Mouse (Mus musculus) stomach, postnatal 0 days (tissue): ENCODE measurements around the gene Myh2. TPM values are rescaled to one million over a fixed set of nuclear protein-coding genes. Genes with fewer than 3 reads are reported as not detected.

Source experiments
- ATAC-seq: fragments of 200-750 bp; cut with Nextera tagmentation; 2 replicates; pipeline ENCODE4 v1.8.0; 2017; ENCODE audit not compliant: low FRiP score, low TSS enrichment
- DNase-seq: peaks from one replicate; pipeline ENCODE4 v3.0.0-alpha.2; 2016; ENCODE audit warnings: low spot score
- H3K27ac ChIP-seq: fragments of 300-500 bp; sonication (generic); replicated peaks from 2 replicates; pipeline ENCODE4 v1.5.1; 2014; ENCODE audit warnings: mild to moderate bottlenecking, control low read depth
- H3K27me3 ChIP-seq: fragments of 300-500 bp; sonication (generic); 2 replicates; pipeline ENCODE4 v1.6.1; 2014; ENCODE audit warnings: low read length; ENCODE audit not compliant: control insufficient read depth, insufficient read depth
- H3K36me3 ChIP-seq: fragments of 300-500 bp; sonication (generic); 2 replicates; pipeline ENCODE4 v1.6.1; 2014; ENCODE audit warnings: low read length, mixed read lengths; ENCODE audit not compliant: control insufficient read depth, insufficient read depth
- H3K4me1 ChIP-seq: fragments of 300-500 bp; sonication (generic); replicated peaks from 2 replicates; pipeline ENCODE4 v1.6.1; 2014; ENCODE audit warnings: antibody characterized with exemption; ENCODE audit not compliant: control insufficient read depth, insufficient read depth
- H3K4me2 ChIP-seq: fragments of 300-500 bp; sonication (generic); replicated peaks from 2 replicates; pipeline ENCODE4 v1.6.1; 2014; ENCODE audit warnings: low read depth, mild to moderate bottlenecking, control low read depth, moderate library complexity
- H3K4me3 ChIP-seq: fragments of 300-500 bp; sonication (generic); 2 replicates; pipeline ENCODE4 v1.5.1; 2014; ENCODE audit warnings: low read depth, low read length, control low read depth
- H3K9ac ChIP-seq: fragments of 300-500 bp; sonication (generic); 2 replicates; pipeline ENCODE4 v1.6.1; 2014; ENCODE audit warnings: mild to moderate bottlenecking, low read length, control low read depth, mixed read lengths
- H3K9me3 ChIP-seq: fragments of 300-500 bp; sonication (generic); 2 replicates; pipeline ENCODE4 v1.6.1; 2016; ENCODE audit warnings: low read length; ENCODE audit not compliant: control insufficient read depth
- CTCF ChIP-seq: IDR thresholded peaks from 2 replicates; pipeline ENCODE4 v1.5.1; 2016; ENCODE audit warnings: antibody characterized with exemption, low read depth, mild to moderate bottlenecking, moderate library complexity
- EP300 ChIP-seq: optimal IDR thresholded peaks from 2 replicates; pipeline ENCODE3; 2016; ENCODE audit warnings: antibody characterized with exemption
- WGBS: fragments of 180-500 bp; shearing (Covaris S2); extraction: QIAGEN DNeasy Blood & Tissue Kit; methylation state at CpG from one replicate; pipeline ENCODE4 v1.1.7; 2014; 5-methylcytosine and 5-hydroxymethylcytosine counted together
- polyA plus RNA-seq: library from polyadenylated mRNA; unstranded; fragments of >200 nt; fragmentation: Nextera tagmentation; extraction: Ambion mirVana; gene quantifications from 2 replicates; pipeline ENCODE4 v1.2.1, GENCODE M21; 2015

The Myh2 gene
- 0.04 and 0.10 TPM in 2 replicates for polyA plus RNA-seq

DNA sequence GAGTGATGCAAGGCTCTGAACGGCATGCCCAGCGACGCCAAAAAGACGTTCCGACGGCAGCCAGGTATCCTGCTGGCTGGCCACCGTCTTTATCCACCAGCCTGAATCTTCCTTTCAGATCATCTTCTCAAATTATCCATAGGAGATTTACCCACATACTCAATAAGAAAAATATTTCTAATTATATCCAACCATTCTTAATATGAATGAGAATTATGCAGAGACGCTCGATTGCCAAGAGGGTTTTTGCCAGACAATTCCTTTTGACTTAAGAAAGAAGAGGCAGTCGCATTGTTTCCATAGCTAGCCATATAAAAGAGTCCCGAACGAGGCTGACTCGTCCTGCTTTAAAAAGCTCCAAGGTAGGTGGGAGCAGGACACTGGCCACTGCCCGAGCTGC is at the start of gene Myh2:
Gene Myh2 (plus strand): TSS at position 301 of the 400 bp plus-strand sequence.
- no peak for ATAC-seq
- H3K4me2 ChIP-seq: no peak within 1 kb of the TSS
- H3K27me3 ChIP-seq: no peaks in the 10 kb centered on the region
- 79% methylated on average over 14 of the region's 14 CpGs for WGBS
- no peaks in the 10 kb centered on the region for H3K9me3 ChIP-seq
- no peak within 1 kb of the TSS for H3K27ac ChIP-seq
- no peak for DNase-seq
- H3K4me1 ChIP-seq: no peaks in the 10 kb centered on the region
- no peak within 1 kb of the TSS for H3K9ac ChIP-seq
- H3K36me3 ChIP-seq: no peaks in the 10 kb centered on the region
- TF ChIP-seq EP300 (no peak), CTCF (no peak)
- H3K4me3 ChIP-seq: no peak within 1 kb of the TSS

DNA sequence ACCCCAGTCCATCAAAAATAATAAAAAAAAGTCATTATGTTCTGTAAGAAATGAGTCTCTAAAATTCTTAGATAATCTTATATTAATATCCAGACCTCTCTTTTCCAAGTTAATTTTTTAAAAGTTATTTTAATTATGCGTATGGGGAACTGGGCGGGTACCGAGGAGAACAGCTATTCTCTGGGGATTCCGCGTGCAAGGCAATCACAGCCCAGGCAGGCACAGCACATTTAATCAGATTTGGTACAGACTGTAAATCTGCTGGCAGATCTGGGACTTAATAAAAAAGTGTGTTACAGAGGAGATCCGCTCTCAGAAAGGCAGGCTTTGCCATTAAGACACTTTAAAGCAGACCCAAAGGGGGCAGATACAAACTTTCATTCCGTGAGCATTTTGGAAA is 45.9 kb upstream of the Myh2 start:
- 78% methylated on average over 7 of the region's 7 CpGs for WGBS
- DNase-seq (no peak), ATAC-seq (no peak)
- Histone ChIP-seq H3K27ac (no peak overlapping the region), H3K4me2 (no peak overlapping the region), H3K4me1 (no peaks in the 10 kb centered on the region), H3K9ac (no peak overlapping the region), H3K36me3 (no peaks in the 10 kb centered on the region), H3K27me3 (no peaks in the 10 kb centered on the region), H3K4me3 (no peak overlapping the region), H3K9me3 (no peaks in the 10 kb centered on the region)
- TF ChIP-seq CTCF (no peak), EP300 (no peak)

DNA sequence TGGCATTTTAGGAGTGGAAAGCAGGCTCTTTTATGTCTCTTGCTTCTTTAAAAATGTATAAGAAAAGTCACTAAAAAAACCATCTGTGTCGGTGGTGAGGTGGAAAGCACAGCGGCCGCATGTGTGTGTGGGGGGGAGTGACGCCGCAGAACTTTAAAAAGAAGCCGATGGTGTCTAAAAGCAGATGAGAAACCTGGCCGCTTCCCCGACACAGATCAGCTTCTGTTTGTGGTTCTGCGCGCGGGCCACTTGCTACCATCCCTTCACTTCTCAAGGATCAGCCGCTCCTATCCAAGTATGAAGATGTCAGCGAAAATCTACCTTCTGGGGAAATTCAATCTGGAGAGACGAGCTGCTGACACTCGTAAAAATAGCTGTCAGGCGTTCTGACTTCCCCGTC is 45.5 kb upstream of the Myh2 start:
- no peaks in the 10 kb centered on the region for H3K27me3 ChIP-seq
- H3K4me1 ChIP-seq: no peaks in the 10 kb centered on the region
- H3K9me3 ChIP-seq: no peaks in the 10 kb centered on the region
- H3K4me3 ChIP-seq: no peak overlapping the region
- H3K4me2 ChIP-seq: no peak overlapping the region
- H3K27ac ChIP-seq: no peak overlapping the region
- no peak for TF ChIP-seq EP300
- no peak for TF ChIP-seq CTCF
- WGBS: 70% methylated on average over 17 of the region's 17 CpGs
- no peaks in the 10 kb centered on the region for H3K36me3 ChIP-seq
- ATAC-seq (no peak), DNase-seq (no peak)
- H3K9ac ChIP-seq: no peak overlapping the region

DNA sequence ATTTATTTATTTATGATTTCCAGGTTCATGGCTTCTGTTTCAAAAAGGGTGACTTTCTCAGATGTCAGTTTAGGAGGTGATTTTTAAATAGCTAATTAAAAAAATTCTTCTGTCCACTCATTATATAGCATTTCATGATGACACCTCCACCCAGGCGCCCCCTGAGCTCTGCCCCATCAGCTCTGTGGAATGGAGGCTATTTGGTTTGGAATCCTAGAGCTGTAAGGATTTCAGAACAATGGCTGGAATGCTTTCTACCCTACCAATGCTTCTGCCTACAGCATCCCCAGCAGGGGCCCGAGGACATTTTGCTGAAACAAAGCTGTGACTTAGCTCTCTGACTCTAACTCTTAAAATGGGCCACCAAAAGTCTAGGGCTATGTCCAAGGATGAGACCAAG is 37.3 kb upstream of the Myh2 start:
- H3K4me2 ChIP-seq: no peak overlapping the region
- no peaks in the 10 kb centered on the region for H3K9me3 ChIP-seq
- no peaks in the 10 kb centered on the region for H3K36me3 ChIP-seq
- WGBS: 78% methylated on average over 2 of the region's 2 CpGs
- no peak for ATAC-seq
- no peak for TF ChIP-seq EP300
- TF ChIP-seq CTCF: no peak
- H3K4me1 ChIP-seq: no peaks in the 10 kb centered on the region
- H3K9ac ChIP-seq: no peak overlapping the region
- H3K27me3 ChIP-seq: no peaks in the 10 kb centered on the region
- DNase-seq: no peak
- no peak overlapping the region for H3K4me3 ChIP-seq
- no peak overlapping the region for H3K27ac ChIP-seq

DNA sequence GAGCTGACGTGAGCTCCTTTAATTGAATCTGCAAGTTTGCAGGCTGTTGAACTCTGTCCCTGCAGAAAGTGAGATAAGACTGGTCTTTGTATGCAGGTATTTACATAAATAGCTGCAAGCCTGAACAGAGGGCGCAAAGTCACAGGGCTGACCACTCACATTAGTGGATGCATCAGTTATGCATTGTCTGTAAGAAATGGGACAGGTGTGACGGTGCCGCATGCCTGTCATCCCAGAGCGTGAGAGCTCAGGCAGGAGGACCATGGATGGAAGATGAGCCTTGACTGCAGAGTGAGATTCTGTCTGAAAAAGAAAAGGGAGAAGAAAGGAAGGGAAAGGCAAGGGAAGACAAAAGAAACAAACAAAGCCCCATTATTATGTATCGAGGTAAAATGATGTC is 36.2 kb upstream of the Myh2 start:
- TF ChIP-seq CTCF (no peak), EP300 (no peak)
- Histone ChIP-seq H3K4me1 (no peaks in the 10 kb centered on the region), H3K27me3 (no peaks in the 10 kb centered on the region), H3K4me3 (no peak overlapping the region), H3K9ac (no peak overlapping the region), H3K36me3 (no peaks in the 10 kb centered on the region), H3K4me2 (no peak overlapping the region), H3K27ac (no peak overlapping the region), H3K9me3 (no peaks in the 10 kb centered on the region)
- DNase-seq (no peak), ATAC-seq (no peak)
- 67% methylated on average over 6 of the region's 6 CpGs for WGBS

DNA sequence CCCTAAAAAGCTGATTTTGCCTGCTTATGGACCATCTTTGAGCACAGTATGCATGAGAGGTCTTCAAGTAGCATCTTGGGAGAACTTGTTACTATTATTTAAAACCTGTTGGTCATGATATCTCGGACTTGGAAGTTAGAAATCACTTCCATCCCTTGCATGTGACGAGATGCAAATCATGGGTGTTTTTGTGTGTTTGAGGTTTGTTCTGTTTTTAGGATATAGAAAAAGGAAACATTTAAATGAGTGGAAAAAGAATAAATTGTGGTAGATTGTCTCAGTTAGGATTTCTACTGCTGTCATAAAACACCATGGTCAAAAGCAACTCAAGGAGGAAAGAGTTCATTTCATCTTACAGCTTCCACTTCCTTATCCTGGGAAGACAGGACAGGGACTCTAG is 35.3 kb upstream of the Myh2 start:
- no peak overlapping the region for H3K4me3 ChIP-seq
- ATAC-seq (no peak), DNase-seq (no peak)
- TF ChIP-seq CTCF: no peak
- H3K9me3 ChIP-seq: no peaks in the 10 kb centered on the region
- no peak overlapping the region for H3K4me2 ChIP-seq
- H3K27ac ChIP-seq: no peak overlapping the region
- no peaks in the 10 kb centered on the region for H3K27me3 ChIP-seq
- WGBS: 90% methylated on average over 2 of the region's 2 CpGs
- no peaks in the 10 kb centered on the region for H3K36me3 ChIP-seq
- H3K4me1 ChIP-seq: no peaks in the 10 kb centered on the region
- H3K9ac ChIP-seq: no peak overlapping the region

DNA sequence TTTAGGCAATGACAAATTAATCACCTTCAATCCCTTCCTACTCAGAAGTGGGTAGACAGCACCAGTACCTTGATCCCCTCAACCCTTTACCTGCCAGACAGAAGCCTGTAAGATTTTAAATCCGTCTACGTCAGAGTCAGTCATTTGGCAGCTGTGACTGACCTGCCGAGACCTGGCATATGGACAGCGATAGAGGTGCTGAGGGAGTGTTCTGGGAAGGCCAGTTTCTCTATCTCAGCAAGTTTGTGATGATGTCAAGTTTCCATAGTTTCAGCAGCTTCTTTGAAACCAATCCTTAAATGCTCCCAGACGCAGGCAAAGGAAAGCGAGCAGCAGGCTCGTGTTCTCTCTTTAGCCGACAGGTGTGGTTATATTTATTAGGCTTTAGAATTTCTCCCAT is 31.3 kb upstream of the Myh2 start:
- Histone ChIP-seq H3K9ac (no peak overlapping the region), H3K27me3 (no peaks in the 10 kb centered on the region), H3K4me3 (no peak overlapping the region), H3K4me2 (no peak overlapping the region), H3K9me3 (no peaks in the 10 kb centered on the region), H3K36me3 (no peaks in the 10 kb centered on the region), H3K4me1 (no peaks in the 10 kb centered on the region), H3K27ac (no peak overlapping the region)
- ATAC-seq (no peak), DNase-seq (no peak)
- WGBS: 44% methylated on average over 8 of the region's 8 CpGs
- TF ChIP-seq CTCF: no peak
- TF ChIP-seq EP300: no peak
